In genomic region chr2:135745126-135745525, GRCm38 (mm10) we compare ENCODE assay signal across 10 mouse cellular contexts.
DNase-seq lines count a peak whose midpoint lies in the region; ATAC-seq and TF ChIP-seq lines count a peak whose summit lies in the region.
"Had no signal": no experiment of that assay in that cellular context is flagged by ENCODE, and none has a peak within 500 bp of the region (broad histone marks: within the 10 kb centered on the region; RNA-seq: fewer than 3 reads in every experiment).

No protein-coding gene starts in this region.

- no peak overlapping the region for H3K4me2 ChIP-seq in forebrain, postnatal 0 days (ENCODE audit: low read depth)
- no peak overlapping the region for H3K4me2 ChIP-seq in forebrain, embryonic 16.5 days (ENCODE audit: low read length)
- H3K4me2 ChIP-seq: liver, embryonic 15.5 days; neural tube, embryonic 13.5 days had no signal

- no peaks in the 10 kb centered on the region; the same call in 1 of the 2 replicates for H3K27me3 ChIP-seq in forebrain, postnatal 0 days (ENCODE audit: insufficient read depth, low read length)
- H3K27me3 ChIP-seq in forebrain, embryonic 16.5 days (replicated peaks; ENCODE audit: control insufficient read depth, insufficient read depth, low read length) = no peaks in the 10 kb centered on the region; the same call in 1 of the 2 replicates
- H3K27me3 ChIP-seq: liver, embryonic 15.5 days; neural tube, embryonic 13.5 days had no signal

- WGBS in forebrain, postnatal 0 days = 51% methylated on average over 7 of the region's 7 CpGs
- WGBS in forebrain, embryonic 16.5 days = 54% methylated on average over 7 of the region's 7 CpGs

- DNase-seq in forebrain, postnatal 0 days = peak; percentile 21
- DNase-seq in left cerebral cortex, postnatal 4 days = peak; percentile 24
- DNase-seq in left cerebral cortex, adult 18-20 months (ENCODE audit: low spot score in 2 of 2) = no peak
- DNase-seq in kidney, adult 8-10 months = peak; percentile 21 to 34
- no peak for DNase-seq in thymus, postnatal 0 days (ENCODE audit: low spot score)
- DNase-seq in layer of hippocampus, postnatal 10 days (ENCODE audit: low spot score in 2 of 2) = no peak

- TF ChIP-seq CTCF in forebrain, postnatal 0 days (IDR thresholded peaks at IDR 0.05; ENCODE audit: low read depth) = peak; percentile 40

- ATAC-seq in forebrain, postnatal 0 days = no peak
- ATAC-seq in forebrain, embryonic 16.5 days = no peak
- ATAC-seq in megakaryocyte-erythroid progenitor cell, adult 5-6 weeks (replicated peaks; ENCODE audit: low FRiP score, low TSS enrichment, poor library complexity, severe bottlenecking) = peak; percentile 55

- intact Hi-C loops in left cerebral cortex, postnatal 4 days (cut with DNase I) = loop anchor here (10.0 kb wide), 1 partner anchor 180 kb away; no protein-coding TSS in a partner anchor

- no peak overlapping the region for H3K9ac ChIP-seq in forebrain, postnatal 0 days
- H3K9ac ChIP-seq in forebrain, embryonic 16.5 days (replicated peaks; ENCODE audit: low read depth, low read length) = no peak overlapping the region
- H3K9ac ChIP-seq: liver, embryonic 15.5 days; neural tube, embryonic 13.5 days had no signal

- H3K4me1 ChIP-seq in forebrain, postnatal 0 days (ENCODE audit: insufficient read depth) = no peaks in the 10 kb centered on the region; the same call in 1 of the 2 replicates
- peaks cover 13% of the 10 kb centered on the region for H3K4me1 ChIP-seq in forebrain, embryonic 16.5 days (replicated peaks; ENCODE audit: control insufficient read depth, insufficient read depth, low read length)
- H3K4me1 ChIP-seq: liver, embryonic 15.5 days had no signal

- no peaks in the 10 kb centered on the region for H3K36me3 ChIP-seq in forebrain, postnatal 0 days (ENCODE audit: insufficient read depth)
- H3K36me3 ChIP-seq in forebrain, embryonic 16.5 days (ENCODE audit: control insufficient read depth, insufficient read depth) = no peaks in the 10 kb centered on the region
- H3K36me3 ChIP-seq: liver, embryonic 15.5 days; neural tube, embryonic 13.5 days had no signal

- H3K27ac ChIP-seq in forebrain, postnatal 0 days (ENCODE audit: low read depth, low read length) = no peak overlapping the region
- H3K27ac ChIP-seq in forebrain, embryonic 16.5 days (ENCODE audit: low read length) = no peak overlapping the region
- H3K27ac ChIP-seq: liver, embryonic 15.5 days; neural tube, embryonic 13.5 days had no signal

- H3K4me3 ChIP-seq in forebrain, postnatal 0 days (ENCODE audit: low read depth, low read length) = no peak overlapping the region
- no peak overlapping the region for H3K4me3 ChIP-seq in forebrain, embryonic 16.5 days (replicated peaks; ENCODE audit: low read length)
- H3K4me3 ChIP-seq: liver, embryonic 15.5 days; neural tube, embryonic 13.5 days had no signal

- H3K9me3 ChIP-seq in forebrain, postnatal 0 days (ENCODE audit: low read length) = no peaks in the 10 kb centered on the region
- H3K9me3 ChIP-seq in forebrain, embryonic 16.5 days (ENCODE audit: control insufficient read depth, low read length) = no peaks in the 10 kb centered on the region
- H3K9me3 ChIP-seq: liver, embryonic 15.5 days; neural tube, embryonic 13.5 days had no signal

Comparison
In these comparisons a context has a peak if more than half of its experiments do, and no peak if none do; other contexts are left out.
1. DNase-seq: peak in forebrain, postnatal 0 days (single experiment), left cerebral cortex, postnatal 4 days (single experiment) and kidney, adult 8-10 months (2 of 2); none in left cerebral cortex, adult 18-20 months (0 of 2), thymus, postnatal 0 days (single experiment) and layer of hippocampus, postnatal 10 days (0 of 2).